Mouse (Mus musculus): ENCODE results near the gene Dapk2. TPM values are rescaled to one million over a fixed set of nuclear protein-coding genes. Genes with fewer than 3 reads are reported as not detected.
A peak's percentile ranks its signal among the peaks of the same experiment; 100 is the strongest.

Gene Dapk2
- 7.8 and 10.8 TPM in 2 replicates for polyA plus RNA-seq (2012)

GRCm38 (mm10) chr9:66157958-66158830, at the start of gene Dapk2:
Gene Dapk2, plus strand, starts transcription at chr9:66158223.
- H3K4me3 ChIP-seq (replicated peaks): peak within 1 kb of the TSS; percentile 72
- TF ChIP-seq GATA1 (IDR thresholded peaks at IDR 0.05; ENCODE audit: low read length) (no peak), TAL1 (IDR thresholded peaks at IDR 0.05; ENCODE audit: low read length) (no peak)
- H3K27me3 ChIP-seq (ENCODE audit: control insufficient read depth): peaks cover 10% of the 10 kb centered on the region
- H3K36me3 ChIP-seq (ENCODE audit: control insufficient read depth): peaks cover 41% of the 10 kb centered on the region
- H3K4me1 ChIP-seq (ENCODE audit: control insufficient read depth): peaks cover 70% of the 10 kb centered on the region
- H3K9me3 ChIP-seq (ENCODE audit: control insufficient read depth, low read length): peaks cover 3% of the 10 kb centered on the region

DNA sequence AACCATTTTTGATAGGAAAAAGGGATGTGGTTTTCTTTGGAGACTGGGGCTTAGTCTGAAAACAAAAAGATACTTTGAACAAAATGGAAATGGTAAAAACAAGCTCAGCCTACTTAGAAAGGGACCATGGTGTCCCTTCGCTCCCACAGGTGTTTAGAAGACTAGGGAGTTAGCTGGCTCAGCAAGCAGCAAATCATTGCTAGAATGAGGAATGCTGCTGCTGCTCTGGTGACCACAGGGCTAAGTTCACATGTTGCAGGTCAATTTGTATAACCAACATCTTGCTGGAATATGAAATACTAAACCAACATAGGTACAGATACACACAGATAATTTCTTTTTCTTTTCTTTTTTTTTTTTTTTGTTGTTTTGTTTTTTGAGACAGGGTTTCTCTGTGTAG, 48.4 kb upstream of the Dapk2 start:
- peaks cover 88% of the 10 kb centered on the region for H3K36me3 ChIP-seq (ENCODE audit: control insufficient read depth)
- TF ChIP-seq GATA1 (IDR thresholded peaks at IDR 0.05; ENCODE audit: low read length) (no peak), TAL1 (IDR thresholded peaks at IDR 0.05; ENCODE audit: low read length) (no peak)

DNA sequence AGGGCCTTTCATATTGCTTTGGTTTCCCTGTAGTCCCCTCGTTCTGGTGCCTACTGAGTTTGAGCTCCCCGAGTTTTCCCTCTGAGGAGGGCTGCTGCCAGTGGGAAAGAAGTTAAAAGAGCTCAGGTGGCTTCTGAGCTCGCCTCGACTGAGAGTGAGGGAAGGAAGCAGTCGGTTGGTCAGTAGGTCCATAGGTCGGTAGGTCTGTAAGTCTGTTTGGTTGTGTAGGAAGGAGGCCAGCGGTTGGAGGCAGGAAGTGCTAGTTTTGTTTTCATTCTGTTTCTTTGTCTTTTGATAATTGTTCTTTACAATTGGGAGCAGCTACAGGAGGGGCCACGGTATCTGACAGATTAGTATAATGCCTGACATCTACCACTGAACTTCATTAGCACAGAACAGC, 47.9 kb upstream of the Dapk2 start:
- Histone ChIP-seq H3K36me3 (ENCODE audit: control insufficient read depth) (peaks cover 88% of the 10 kb centered on the region), H3K27me3 (ENCODE audit: control insufficient read depth) (no peaks in the 10 kb centered on the region), H3K9me3 (ENCODE audit: control insufficient read depth, low read length) (no peaks in the 10 kb centered on the region), H3K4me1 (ENCODE audit: control insufficient read depth) (peaks cover 14% of the 10 kb centered on the region), H3K4me3 (replicated peaks) (no peak overlapping the region)
- TF ChIP-seq GATA1 (IDR thresholded peaks at IDR 0.05; ENCODE audit: low read length) (no peak), TAL1 (IDR thresholded peaks at IDR 0.05; ENCODE audit: low read length) (no peak)

More for the DNA sequence above, 48.4 kb upstream of the Dapk2 start:
- Histone ChIP-seq H3K4me3 (replicated peaks) (no peak overlapping the region), H3K9me3 (ENCODE audit: control insufficient read depth, low read length) (no peaks in the 10 kb centered on the region), H3K4me1 (ENCODE audit: control insufficient read depth) (peaks cover 17% of the 10 kb centered on the region), H3K27me3 (ENCODE audit: control insufficient read depth) (no peaks in the 10 kb centered on the region)

DNA sequence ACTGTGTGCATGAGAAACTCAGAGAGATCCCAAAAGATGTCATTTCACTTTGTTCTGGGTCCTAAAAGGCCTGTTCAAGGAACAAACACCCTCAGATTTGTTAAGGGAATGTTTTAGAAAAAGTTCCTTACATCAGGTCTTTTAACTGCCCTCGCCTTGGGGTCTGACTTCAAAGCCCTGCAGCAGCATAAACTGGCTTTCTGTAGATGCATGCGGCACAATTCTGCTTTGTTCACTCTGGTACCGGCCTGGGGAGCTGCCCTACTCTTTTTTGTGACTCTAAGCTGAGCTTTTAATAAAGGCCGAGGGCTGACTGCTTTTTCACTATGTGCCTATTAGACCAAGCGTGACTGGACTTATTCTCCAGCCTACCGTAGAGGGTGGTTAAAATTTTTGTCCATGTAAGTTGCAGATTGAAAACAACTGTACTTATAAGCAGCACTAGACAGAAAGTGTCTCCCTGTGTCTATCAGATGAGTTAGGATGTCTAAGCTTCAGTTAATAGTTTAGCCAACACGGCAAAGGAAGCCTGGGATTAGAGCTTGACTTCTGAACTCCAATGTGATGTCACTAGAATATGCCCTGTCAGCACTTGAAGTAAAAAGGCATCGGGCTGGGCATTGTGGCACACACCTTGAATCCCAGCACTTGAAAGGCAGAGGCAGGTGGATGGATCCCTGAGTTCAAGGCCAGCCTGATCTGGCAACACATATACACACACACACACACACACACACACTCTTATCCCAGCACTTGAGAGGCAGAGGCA, 47.2 kb upstream of the Dapk2 start:
- peaks cover 86% of the 10 kb centered on the region for H3K36me3 ChIP-seq (ENCODE audit: control insufficient read depth)
- H3K9me3 ChIP-seq (ENCODE audit: control insufficient read depth, low read length): no peaks in the 10 kb centered on the region
- TF ChIP-seq GATA1 (IDR thresholded peaks at IDR 0.05; ENCODE audit: low read length): no peak
- no peak for TF ChIP-seq TAL1 (IDR thresholded peaks at IDR 0.05; ENCODE audit: low read length)

GRCm38 (mm10) chr9:66114341-66114740, 43.7 kb upstream of the Dapk2 start:
- no peak for TF ChIP-seq TAL1 (IDR thresholded peaks at IDR 0.05; ENCODE audit: low read length)
- no peak for TF ChIP-seq GATA1 (IDR thresholded peaks at IDR 0.05; ENCODE audit: low read length)
- no peak overlapping the region for H3K4me3 ChIP-seq (replicated peaks)
- peaks cover 23% of the 10 kb centered on the region for H3K4me1 ChIP-seq (ENCODE audit: control insufficient read depth)
- peaks cover 83% of the 10 kb centered on the region for H3K36me3 ChIP-seq (ENCODE audit: control insufficient read depth)
- no peaks in the 10 kb centered on the region for H3K9me3 ChIP-seq (ENCODE audit: control insufficient read depth, low read length)
- H3K27me3 ChIP-seq (ENCODE audit: control insufficient read depth): no peaks in the 10 kb centered on the region

More for the DNA sequence above, 47.2 kb upstream of the Dapk2 start:
- H3K27me3 ChIP-seq (ENCODE audit: control insufficient read depth): no peaks in the 10 kb centered on the region
- no peak overlapping the region for H3K4me3 ChIP-seq (replicated peaks)
- H3K4me1 ChIP-seq (ENCODE audit: control insufficient read depth): peaks cover 9% of the 10 kb centered on the region

- Histone ChIP-seq H3K9me3 (ENCODE audit: control insufficient read depth, low read length) (no peaks in the 10 kb centered on the region), H3K4me1 (ENCODE audit: control insufficient read depth) (peaks cover 48% of the 10 kb centered on the region), H3K4me3 (replicated peaks) (no peak overlapping the region), H3K27me3 (ENCODE audit: control insufficient read depth) (no peaks in the 10 kb centered on the region), H3K36me3 (ENCODE audit: control insufficient read depth) (peaks cover 80% of the 10 kb centered on the region)
- TF ChIP-seq GATA1 (IDR thresholded peaks at IDR 0.05; ENCODE audit: low read length) (no peak), TAL1 (IDR thresholded peaks at IDR 0.05; ENCODE audit: low read length) (no peak)
Measured at GRCm38 (mm10) chr9:66116890-66117289, 41.1 kb upstream of the Dapk2 start.

GRCm38 (mm10) chr9:66119498-66119897, 38.5 kb upstream of the Dapk2 start:
- H3K27me3 ChIP-seq (ENCODE audit: control insufficient read depth): no peaks in the 10 kb centered on the region
- H3K9me3 ChIP-seq (ENCODE audit: control insufficient read depth, low read length): no peaks in the 10 kb centered on the region
- H3K4me3 ChIP-seq (replicated peaks): peak overlapping the region; percentile 36
- H3K36me3 ChIP-seq (ENCODE audit: control insufficient read depth): peaks cover 68% of the 10 kb centered on the region
- H3K4me1 ChIP-seq (ENCODE audit: control insufficient read depth): peaks cover 69% of the 10 kb centered on the region
- TF ChIP-seq GATA1 (IDR thresholded peaks at IDR 0.05; ENCODE audit: low read length): no peak
- TF ChIP-seq TAL1 (IDR thresholded peaks at IDR 0.05; ENCODE audit: low read length): no peak

DNA sequence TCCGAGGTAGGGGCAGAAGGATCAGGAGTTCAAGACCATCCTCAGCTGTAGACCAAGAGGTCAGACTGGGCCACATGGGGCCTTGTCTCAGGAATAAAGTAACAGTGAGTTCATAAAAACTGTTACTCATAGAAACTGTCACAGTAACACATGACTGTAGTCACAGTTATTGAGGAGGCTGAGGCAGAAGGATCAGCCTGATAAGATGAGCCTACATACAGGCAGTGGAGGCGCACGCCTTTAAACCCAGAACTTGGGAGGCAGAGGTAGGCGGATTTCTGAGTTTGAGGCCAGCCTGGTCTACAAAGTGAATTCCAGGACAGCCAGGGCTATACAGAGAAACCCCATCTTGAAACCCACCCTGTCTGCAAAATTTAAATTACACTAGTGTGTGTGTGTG, 37.9 kb upstream of the Dapk2 start:
- Histone ChIP-seq H3K9me3 (ENCODE audit: control insufficient read depth, low read length) (no peaks in the 10 kb centered on the region), H3K27me3 (ENCODE audit: control insufficient read depth) (no peaks in the 10 kb centered on the region), H3K36me3 (ENCODE audit: control insufficient read depth) (peaks cover 62% of the 10 kb centered on the region), H3K4me1 (ENCODE audit: control insufficient read depth) (peaks cover 71% of the 10 kb centered on the region), H3K4me3 (replicated peaks) (peak overlapping the region; percentile 36)
- peak; percentile 52 for TF ChIP-seq TAL1 (IDR thresholded peaks at IDR 0.05; ENCODE audit: low read length)
- peak; percentile 28; the same call in 1 of the 2 replicates for TF ChIP-seq GATA1 (IDR thresholded peaks at IDR 0.05; ENCODE audit: low read length)

DNA sequence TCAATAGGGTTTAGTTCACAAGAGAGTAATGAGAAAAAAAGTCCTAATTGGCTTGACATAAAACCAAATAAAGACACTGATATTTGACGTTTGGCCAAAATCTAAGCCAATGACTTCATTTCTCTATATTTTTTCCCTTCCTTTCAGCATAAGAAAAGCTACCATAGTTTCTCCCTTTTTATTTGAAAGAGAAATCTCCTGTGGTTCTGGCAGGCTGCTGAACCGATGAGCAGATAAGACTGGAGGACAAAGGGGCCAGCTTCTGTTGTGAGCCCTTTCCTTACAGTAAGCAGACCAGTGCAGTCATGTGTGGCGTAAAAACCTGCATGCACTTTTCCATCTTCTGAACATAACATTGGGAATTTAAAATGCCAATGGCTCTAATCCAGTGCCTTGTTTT, 37.1 kb upstream of the Dapk2 start:
- H3K9me3 ChIP-seq (ENCODE audit: control insufficient read depth, low read length): no peaks in the 10 kb centered on the region
- no peaks in the 10 kb centered on the region for H3K27me3 ChIP-seq (ENCODE audit: control insufficient read depth)
- peaks cover 78% of the 10 kb centered on the region for H3K4me1 ChIP-seq (ENCODE audit: control insufficient read depth)
- H3K36me3 ChIP-seq (ENCODE audit: control insufficient read depth): peaks cover 57% of the 10 kb centered on the region
- TF ChIP-seq GATA1 (IDR thresholded peaks at IDR 0.05; ENCODE audit: low read length) (no peak), TAL1 (IDR thresholded peaks at IDR 0.05; ENCODE audit: low read length) (no peak)
- H3K4me3 ChIP-seq (replicated peaks): no peak overlapping the region
